Mouse (Mus musculus): ENCODE results near the gene Dck. TPM values are rescaled to one million over a fixed set of nuclear protein-coding genes. Genes with fewer than 3 reads are reported as not detected.
"Not testable (repeated sequence)": the region's sequence is repeated elsewhere in the genome, so short reads cannot be mapped to it uniquely, and the experiment has no call there.

The Dck gene
- 10 to 100 TPM in 20 of 26 experiments, 1 to 10 TPM in 6; 4.1 to 58.0 (median 23.3) TPM for total RNA-seq (2018; cell fraction: chromatin; rRNA removed)
- total RNA-seq (2018; cell fraction: cytosol; rRNA removed), result 100 to 1,000 TPM in 5 of 26 experiments, 10 to 100 TPM in 21; 19.9 to 144 (median 49.0) TPM
- 100 to 1,000 TPM in 3 of 26 experiments, 10 to 100 TPM in 21, 1 to 10 TPM in 2; 9.7 to 121 (median 60.7) TPM for total RNA-seq (2018; cell fraction: nucleus; rRNA removed)
- polyA plus RNA-seq (2018), result 27.6 to 66.9 TPM (median 53.1 TPM) in 3 replicates

DNA sequence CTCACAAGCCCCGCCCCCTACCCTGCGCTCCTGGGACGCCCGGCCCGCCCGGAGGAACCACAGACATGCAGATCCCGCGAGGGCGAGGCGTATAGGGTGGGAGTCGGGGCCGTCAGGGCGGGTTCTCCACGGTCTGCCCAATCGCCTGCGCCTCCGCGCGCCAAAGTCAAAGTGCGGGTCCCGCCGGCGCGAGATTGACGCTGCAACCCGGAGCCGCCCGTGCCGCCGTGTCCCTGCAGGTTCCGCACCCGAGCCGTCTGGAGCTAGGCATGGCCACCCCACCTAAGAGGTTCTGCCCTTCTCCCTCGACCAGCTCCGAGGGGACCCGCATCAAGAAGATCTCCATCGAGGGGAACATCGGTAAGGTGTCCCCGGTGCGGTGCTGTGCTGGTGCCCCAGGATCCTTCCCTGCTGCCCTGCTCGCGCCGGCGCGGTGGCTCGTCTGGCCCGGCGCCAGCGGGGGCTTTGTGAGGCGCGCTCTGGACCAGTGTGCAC is at the start of gene Dck:
TSS of gene Dck (plus strand) at position 10 of the 495 bp plus-strand sequence.
- under 1% methylated on average over 51 of the region's 51 CpGs for WGBS (ENCODE audit: missing documents)
- Histone ChIP-seq H3K4me3 (ENCODE audit: inconsistent target) (peak within 1 kb of the TSS; percentile 71), H3K36me3 (ENCODE audit: inconsistent target) (no peaks in the 10 kb centered on the region), H3K27ac (peak within 1 kb of the TSS; percentile 64), H3K79me2 (ENCODE audit: inconsistent target) (peaks cover 48% of the 10 kb centered on the region)

DNA sequence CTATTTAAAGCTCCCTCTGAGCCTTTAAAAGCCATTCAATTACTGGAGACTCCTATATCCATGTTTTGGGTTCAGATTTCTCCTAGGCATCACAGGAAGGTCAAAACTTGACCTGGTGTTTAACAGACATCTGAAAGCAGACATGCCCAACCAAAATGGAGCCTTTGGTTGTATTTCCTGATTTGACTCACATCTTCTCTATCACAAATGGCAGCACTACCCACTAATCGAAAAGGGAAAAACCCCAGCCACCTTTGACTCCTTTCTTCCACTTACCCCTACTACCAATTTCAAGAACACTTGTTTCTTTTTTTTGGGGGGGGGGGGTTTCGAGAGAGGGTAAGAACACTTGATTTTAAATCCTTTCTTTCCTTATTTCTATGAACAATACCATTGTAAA is 47.8 kb upstream of the Dck start:
- WGBS (ENCODE audit: missing documents), result 88% methylated on average over 2 of the region's 2 CpGs
- Histone ChIP-seq H3K4me3 (ENCODE audit: inconsistent target) (no peak overlapping the region), H3K27ac (no peak overlapping the region), H3K79me2 (ENCODE audit: inconsistent target) (peaks cover 10% of the 10 kb centered on the region), H3K36me3 (ENCODE audit: inconsistent target) (no peaks in the 10 kb centered on the region)

DNA sequence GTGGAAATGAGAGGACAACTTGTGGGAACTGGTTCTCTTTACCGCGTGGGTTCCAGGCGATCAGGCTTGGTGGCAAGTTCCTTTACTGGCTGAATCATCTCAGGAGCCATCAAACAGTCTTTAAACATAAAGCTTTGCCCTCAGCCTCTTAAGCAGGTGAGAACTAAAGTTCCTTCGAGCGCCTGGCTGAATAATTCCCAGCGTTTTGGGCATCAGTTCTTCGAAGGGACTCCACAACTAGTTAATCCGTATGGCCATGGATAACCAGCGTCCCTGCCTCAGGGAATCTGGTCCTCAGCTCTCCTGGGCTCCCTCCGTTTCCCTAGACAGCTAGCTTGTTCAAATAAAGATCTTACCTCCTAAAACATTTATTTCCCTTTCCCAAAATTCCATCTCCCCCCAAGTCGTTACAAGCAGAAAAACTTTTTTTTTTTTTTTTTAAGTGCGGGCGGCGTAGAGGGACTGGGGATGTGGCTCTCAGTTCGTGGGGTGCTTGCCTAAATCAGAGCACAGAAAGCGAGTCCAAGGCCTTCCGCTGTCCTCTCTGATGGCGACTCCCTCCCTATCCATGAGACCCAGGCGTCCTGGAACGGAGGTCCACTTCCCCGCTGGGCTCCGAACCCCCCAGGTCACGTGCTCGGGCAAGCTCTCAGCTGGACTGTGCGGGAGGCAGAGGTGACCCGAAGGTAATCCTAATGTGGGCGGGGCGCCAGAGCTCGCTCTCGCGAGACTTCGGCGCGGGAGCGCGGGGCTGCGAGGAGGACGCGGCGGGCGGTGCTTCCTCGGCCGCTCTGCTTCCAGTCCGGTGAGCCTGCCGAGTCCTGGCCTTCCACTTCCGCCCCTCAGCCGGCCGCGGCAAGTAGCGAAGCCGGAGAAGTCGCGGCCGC is 44.4 kb upstream of the Dck start, which contains the start of gene Mob1b:
TSS of gene Mob1b (plus strand) at position 740 of the 887 bp plus-strand sequence.
- under 1% methylated on average over 54 of the region's 54 CpGs for WGBS (ENCODE audit: missing documents)
- Histone ChIP-seq H3K36me3 (ENCODE audit: inconsistent target) (no peaks in the 10 kb centered on the region), H3K79me2 (ENCODE audit: inconsistent target) (peaks cover 44% of the 10 kb centered on the region), H3K27ac (peak within 1 kb of the TSS; percentile 61), H3K4me3 (ENCODE audit: inconsistent target) (peak within 1 kb of the TSS; percentile 76)

DNA sequence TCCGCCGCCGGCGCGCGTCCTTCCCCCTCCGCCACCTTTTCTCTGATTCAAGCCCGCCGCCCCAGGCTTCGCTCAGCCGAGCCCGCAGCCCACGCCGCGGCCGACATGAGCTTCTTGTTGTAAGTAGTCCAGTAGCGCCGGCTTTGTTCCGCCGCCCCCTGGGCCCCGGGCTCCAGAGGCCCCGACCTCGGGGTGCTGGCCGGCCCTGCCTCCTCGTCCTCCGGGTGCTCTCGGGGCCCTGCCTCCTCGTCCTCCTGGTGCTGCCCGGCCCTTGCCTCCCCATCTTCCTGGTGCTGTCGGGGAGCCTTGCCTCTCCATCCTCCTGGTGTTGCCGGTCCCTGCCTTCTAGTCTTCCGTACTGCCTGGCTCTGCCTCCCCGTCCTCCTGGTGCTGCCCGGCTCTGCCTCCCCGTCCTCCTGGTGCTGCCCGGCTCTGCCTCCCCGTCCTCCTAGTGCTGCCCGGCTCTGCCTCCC is 43.8 kb upstream of the Dck start:
- H3K79me2 ChIP-seq (ENCODE audit: inconsistent target), result peaks cover 51% of the 10 kb centered on the region
- WGBS (ENCODE audit: missing documents), result 1% methylated on average over 29 of the region's 38 CpGs

DNA sequence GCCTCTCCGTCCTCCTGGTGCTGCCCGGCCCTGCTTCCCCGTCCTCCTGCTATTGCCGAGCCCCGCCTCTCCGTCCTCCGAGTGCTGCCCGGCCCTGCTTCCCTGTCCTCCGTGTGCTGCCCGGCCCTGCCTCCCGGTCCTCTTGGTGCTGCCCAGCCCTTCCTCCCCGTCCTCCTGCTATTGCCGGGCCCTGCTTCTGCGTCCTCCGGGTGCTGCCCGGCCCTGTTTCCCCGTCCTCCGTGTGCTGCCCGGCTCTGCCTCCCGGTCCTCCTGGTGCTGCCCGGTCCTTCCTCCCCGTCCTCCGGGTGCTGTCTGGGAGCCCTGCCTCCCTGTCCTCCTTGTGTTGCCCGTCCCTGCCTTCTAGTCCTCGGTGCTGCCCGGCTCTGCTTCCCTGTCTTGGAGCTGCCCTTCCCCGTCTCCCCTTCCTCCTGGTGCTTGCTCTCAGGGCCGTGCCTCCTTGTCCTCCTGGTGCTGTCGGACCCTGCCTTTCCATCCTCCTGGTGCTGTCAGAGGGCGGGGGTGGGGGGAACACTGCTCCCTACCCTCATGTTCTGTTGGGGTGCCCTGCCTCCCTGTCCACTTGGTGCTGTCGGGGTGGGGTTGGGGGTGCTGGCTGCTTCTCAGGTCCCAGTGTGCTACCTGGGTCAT is 43.1 kb upstream of the Dck start:
- 8% methylated on average over 31 of the region's 31 CpGs for WGBS (ENCODE audit: missing documents)
- no peak overlapping the region for H3K27ac ChIP-seq
- peak overlapping the region; percentile 49 for H3K4me3 ChIP-seq (ENCODE audit: inconsistent target)
- no peaks in the 10 kb centered on the region for H3K36me3 ChIP-seq (ENCODE audit: inconsistent target)
- peaks cover 57% of the 10 kb centered on the region for H3K79me2 ChIP-seq (ENCODE audit: inconsistent target)

More for the DNA sequence above, 43.8 kb upstream of the Dck start:
- H3K36me3 ChIP-seq (ENCODE audit: inconsistent target), result no peaks in the 10 kb centered on the region
- H3K4me3 ChIP-seq (ENCODE audit: inconsistent target), result peak overlapping the region; percentile 49
- H3K27ac ChIP-seq, result 0 out of 2 replicates have a peak overlapping the region, but pooled peaks have one; percentile 24

DNA sequence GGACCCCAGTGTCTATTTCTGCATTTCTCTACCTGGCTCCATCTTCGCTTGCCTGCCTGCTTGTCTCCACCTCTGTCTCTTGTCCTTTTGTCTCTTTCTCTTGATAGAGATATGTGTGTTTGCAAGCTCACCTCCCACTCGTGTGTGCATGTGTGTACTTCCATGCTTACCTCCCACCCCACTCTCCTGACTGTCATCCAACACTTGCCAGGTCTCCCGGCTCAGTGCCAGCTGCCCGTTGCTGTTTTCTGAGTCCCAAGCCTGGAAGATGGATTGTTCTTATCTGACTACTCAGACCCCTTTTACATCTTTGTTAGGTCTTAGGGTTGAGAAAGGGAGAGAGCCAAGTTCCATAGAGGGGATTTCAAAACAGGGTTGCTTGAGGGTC is 42.6 kb upstream of the Dck start:
- 68% methylated on average over 4 of the region's 4 CpGs for WGBS (ENCODE audit: missing documents)
- Histone ChIP-seq H3K36me3 (ENCODE audit: inconsistent target) (no peaks in the 10 kb centered on the region), H3K27ac (no peak overlapping the region), H3K4me3 (ENCODE audit: inconsistent target) (peak overlapping the region; percentile 49), H3K79me2 (ENCODE audit: inconsistent target) (peaks cover 62% of the 10 kb centered on the region)

DNA sequence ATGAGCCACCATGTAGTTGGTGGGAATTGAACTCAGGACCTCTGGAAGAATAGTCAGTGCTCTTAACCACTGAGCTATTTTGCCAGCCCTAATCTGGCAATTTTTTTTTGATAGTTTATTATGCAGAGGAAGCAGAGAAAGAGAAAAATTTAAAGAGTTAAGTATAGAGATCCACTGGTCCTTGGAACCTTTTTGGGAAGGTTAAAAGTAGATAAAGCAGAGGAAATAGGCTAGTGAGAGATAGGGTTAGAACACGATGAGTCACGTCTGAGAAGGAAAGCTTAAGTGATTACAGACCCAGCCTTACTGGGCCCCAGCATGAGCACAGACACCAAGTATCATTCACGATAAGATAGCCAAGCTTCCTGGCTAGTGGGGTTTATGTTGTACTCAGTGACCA is 40.8 kb upstream of the Dck start:
- Histone ChIP-seq H3K36me3 (ENCODE audit: inconsistent target) (no peaks in the 10 kb centered on the region), H3K27ac (no peak overlapping the region), H3K79me2 (ENCODE audit: inconsistent target) (peaks cover 80% of the 10 kb centered on the region), H3K4me3 (ENCODE audit: inconsistent target) (no peak overlapping the region)
- 60% methylated on average over 3 of the region's 3 CpGs for WGBS (ENCODE audit: missing documents)

DNA sequence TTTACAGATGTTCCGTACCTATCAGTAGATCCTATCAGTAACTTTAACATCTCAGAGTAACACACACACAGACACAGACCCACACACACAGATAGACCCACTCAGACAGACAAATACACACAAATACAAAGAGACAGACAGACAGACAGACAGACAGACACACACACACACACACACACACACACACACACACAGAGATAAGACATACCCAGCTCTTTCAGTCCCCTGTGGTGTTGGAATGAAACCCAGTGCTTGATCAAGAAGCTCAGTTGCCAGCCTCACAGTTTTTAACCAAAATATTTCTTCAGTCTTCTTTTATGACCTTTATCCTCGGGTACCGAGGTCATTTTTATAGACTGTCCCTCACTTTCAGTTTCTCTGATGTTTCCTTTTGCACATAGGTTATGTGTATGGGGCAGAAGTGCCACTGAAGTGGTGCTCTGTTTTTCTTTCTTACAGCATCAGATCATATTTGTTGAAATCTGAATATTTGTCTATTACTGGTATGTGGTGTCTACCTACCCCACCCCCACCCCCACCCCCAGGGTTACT is 37.1 kb upstream of the Dck start:
- Histone ChIP-seq H3K79me2 (ENCODE audit: inconsistent target) (peaks cover 100% of the 10 kb centered on the region), H3K4me3 (ENCODE audit: inconsistent target) (no peak overlapping the region), H3K36me3 (ENCODE audit: inconsistent target) (no peaks in the 10 kb centered on the region), H3K27ac (no peak overlapping the region)
- 40% methylated on average over 3 of the region's 3 CpGs for WGBS (ENCODE audit: missing documents)

DNA sequence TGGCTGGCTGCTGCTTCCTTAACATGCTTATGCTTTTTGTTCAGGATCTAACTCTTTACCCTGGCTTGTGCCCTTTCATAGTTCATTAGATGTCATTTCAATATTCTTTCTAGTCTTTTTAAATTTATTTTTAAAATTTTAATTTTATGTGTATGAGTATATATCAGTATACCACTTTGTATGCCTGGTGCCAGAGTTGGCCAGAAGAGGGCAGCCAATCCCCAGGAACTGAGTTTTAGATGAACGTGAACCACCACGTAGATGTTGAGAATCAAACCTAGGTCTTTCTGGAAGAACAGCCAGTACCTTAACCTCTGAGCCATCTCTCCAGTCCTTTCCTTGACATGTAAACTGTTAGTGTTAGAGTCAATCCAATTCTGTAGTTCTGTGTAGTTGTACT is 30.0 kb upstream of the Dck start:
- no peaks in the 10 kb centered on the region for H3K36me3 ChIP-seq (ENCODE audit: inconsistent target)
- peaks cover 100% of the 10 kb centered on the region for H3K79me2 ChIP-seq (ENCODE audit: inconsistent target)
- no peak overlapping the region for H3K4me3 ChIP-seq (ENCODE audit: inconsistent target)
- WGBS (ENCODE audit: missing documents), result 91% methylated on average over 2 of the region's 2 CpGs
- H3K27ac ChIP-seq, result no peak overlapping the region

DNA sequence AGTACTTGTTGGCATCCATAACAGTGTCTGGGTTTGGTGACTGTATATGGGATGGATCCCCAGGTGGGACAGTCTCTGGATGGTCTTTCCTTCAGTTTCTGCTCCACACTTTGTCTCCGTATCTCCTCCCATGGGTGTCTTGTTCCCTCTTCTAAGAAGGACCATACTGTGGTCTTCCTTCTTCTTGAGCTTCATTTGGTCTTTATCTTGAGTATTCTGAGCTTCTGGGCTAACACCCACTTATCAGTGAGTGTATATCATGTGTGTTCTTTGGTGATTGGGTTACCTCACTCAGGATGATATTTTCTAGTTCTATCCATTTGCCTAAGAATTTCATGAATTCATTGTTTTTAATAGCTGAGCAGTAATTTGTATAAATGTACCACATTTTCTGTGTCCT is 23.7 kb upstream of the Dck start:
- H3K79me2 ChIP-seq (ENCODE audit: inconsistent target), result peaks cover 89% of the 10 kb centered on the region
- peaks cover 25% of the 10 kb centered on the region for H3K36me3 ChIP-seq (ENCODE audit: inconsistent target)
- not testable (repeated sequence) for H3K27ac ChIP-seq; H3K4me3 ChIP-seq (ENCODE audit: inconsistent target)
- 100% methylated on average over 1 of the region's 1 CpGs for WGBS (ENCODE audit: missing documents)

DNA sequence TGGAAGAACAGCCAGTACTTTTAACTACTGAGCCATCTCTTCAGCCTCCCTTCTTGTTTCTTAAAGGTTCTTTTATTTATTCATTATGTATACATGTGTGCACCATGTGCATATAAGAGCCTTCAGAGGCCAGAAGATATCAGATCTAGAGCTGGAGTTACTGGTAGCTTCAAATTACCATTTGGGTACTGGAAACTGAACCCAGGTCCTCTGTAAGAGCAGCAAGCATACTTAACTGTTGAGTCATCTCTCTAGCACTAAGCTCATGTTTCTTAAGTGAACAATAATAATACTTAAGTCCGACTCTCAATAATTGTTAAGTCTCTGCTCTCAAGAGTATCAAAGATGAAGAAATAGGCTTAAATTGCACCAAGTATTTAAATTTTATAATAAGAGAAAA is 17.0 kb upstream of the Dck start:
- no peak overlapping the region for H3K4me3 ChIP-seq (ENCODE audit: inconsistent target)
- H3K79me2 ChIP-seq (ENCODE audit: inconsistent target), result peaks cover 40% of the 10 kb centered on the region
- whole genome bisulfite sequencing (ENCODE audit: missing documents), result 95% methylated on average over 1 of the region's 1 CpGs
- no peak overlapping the region for H3K27ac ChIP-seq
- peaks cover 43% of the 10 kb centered on the region for H3K36me3 ChIP-seq (ENCODE audit: inconsistent target)

DNA sequence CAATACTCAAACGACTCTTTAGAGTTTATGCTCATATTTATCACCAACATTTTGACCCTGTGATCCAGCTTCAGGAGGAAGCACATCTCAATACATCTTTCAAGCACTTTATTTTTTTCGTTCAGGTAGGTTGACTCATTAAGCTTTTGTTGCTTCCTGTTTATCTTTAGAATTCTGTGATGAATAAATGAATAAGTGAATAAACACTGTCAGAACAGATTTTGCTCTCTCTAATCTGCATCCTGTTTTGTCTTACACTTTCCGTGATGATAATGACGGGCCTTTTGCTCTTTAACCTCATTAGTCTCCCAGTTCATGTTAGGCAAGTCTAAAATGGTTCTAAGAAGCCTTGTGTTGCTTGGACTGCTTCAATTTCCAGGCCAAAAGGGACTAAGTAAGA is 11.6 kb upstream of the Dck start:
- WGBS (ENCODE audit: missing documents), result 98% methylated on average over 4 of the region's 4 CpGs
- peaks cover 49% of the 10 kb centered on the region for H3K36me3 ChIP-seq (ENCODE audit: inconsistent target)
- no peaks in the 10 kb centered on the region for H3K79me2 ChIP-seq (ENCODE audit: inconsistent target)
- no peak overlapping the region for H3K4me3 ChIP-seq (ENCODE audit: inconsistent target)
- no peak overlapping the region for H3K27ac ChIP-seq

DNA sequence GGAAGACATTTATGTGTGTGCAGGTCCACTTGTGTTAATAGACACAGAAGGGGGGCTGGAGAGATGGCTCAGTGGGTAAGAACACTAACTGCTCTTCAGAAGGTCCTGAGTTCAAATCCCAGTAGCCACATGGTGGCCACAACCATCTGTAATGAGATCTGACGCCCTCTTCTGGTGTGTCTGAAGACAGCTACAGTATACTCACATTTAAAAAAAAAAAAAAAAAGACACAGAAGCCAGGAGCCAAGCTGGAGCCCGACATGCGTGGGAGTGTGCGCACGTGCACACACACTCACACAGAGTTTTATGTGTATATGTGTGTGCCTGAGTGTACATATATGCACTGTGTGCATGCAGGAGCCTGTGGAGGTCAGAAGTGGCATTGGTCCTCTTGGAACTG is 2.2 kb upstream of the Dck start:
- Histone ChIP-seq H3K36me3 (ENCODE audit: inconsistent target) (0 out of 2 replicates have a peak, but pooled peaks cover 7% of the 10 kb centered on the region), H3K79me2 (ENCODE audit: inconsistent target) (peaks cover 24% of the 10 kb centered on the region), H3K27ac (no peak overlapping the region), H3K4me3 (ENCODE audit: inconsistent target) (no peak overlapping the region)
- WGBS (ENCODE audit: missing documents), result 96% methylated on average over 5 of the region's 5 CpGs

DNA sequence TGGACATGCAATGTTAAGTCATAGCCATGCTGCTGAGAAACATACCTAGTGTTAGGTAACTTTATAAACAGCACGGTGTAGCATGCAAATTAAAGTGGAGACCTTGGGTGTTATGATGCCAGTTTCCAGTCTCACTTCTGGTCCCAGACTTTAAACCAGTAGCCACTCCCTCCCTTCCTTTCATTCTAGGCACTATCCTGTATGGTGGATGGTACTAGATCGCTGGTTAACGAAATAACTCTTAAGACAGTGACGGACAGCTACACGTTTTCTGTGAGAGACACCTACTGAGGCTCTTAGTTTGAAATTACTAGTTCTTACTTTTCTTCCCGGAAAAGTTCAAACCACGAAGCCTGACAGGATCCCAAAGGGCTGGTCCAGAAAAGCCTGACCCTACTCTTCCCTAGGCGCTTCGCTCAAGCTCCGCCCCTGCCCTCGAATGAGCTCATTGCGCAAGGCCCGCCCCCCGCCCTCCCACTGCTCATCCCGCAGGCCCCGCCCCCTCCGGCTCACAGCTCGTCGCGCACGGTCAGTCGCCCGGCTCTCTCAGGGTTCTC is 288 bp upstream of the Dck start:
- 0 out of 2 replicates have a peak, but pooled peaks cover 4% of the 10 kb centered on the region for H3K36me3 ChIP-seq (ENCODE audit: inconsistent target)
- H3K27ac ChIP-seq, result peak overlapping the region; percentile 25; the same call in 1 of the 2 replicates
- peaks cover 43% of the 10 kb centered on the region for H3K79me2 ChIP-seq (ENCODE audit: inconsistent target)
- 3% methylated on average over 20 of the region's 23 CpGs for WGBS (ENCODE audit: missing documents)
- H3K4me3 ChIP-seq (ENCODE audit: inconsistent target), result peak overlapping the region; percentile 39
